Mouse (Mus musculus) MEL (cell line): ENCODE results near the gene Uncx. TPM values are rescaled to one million over a fixed set of nuclear protein-coding genes. Genes with fewer than 3 reads are reported as not detected.

ENCODE experiments used
- DNase-seq: peaks from one replicate; pipeline ENCODE4 v3.0.0; 2011; ENCODE audit warnings: low read depth, low spot score
- H3K27ac ChIP-seq: 2 replicates; pipeline ENCODE4 v1.5.1; 2012; ENCODE audit warnings: low read depth, mild to moderate bottlenecking, control low read depth, low read length, moderate library complexity; ENCODE audit not compliant: control insufficient read depth
- H3K27me3 ChIP-seq, 2 experiments: fragments of 150-350 bp in 1 of 2; sonication (generic) in 1 of 2; 2 replicates each; pipeline ENCODE4 v1.6.1; 2012; ENCODE audit warnings: low read length in 2 of 2, mild to moderate bottlenecking in 2 of 2, improper control_type of control experiment in 1 of 2, moderate library complexity in 1 of 2; ENCODE audit not compliant: insufficient read depth in 2 of 2, control insufficient read depth in 1 of 2
- H3K36me3 ChIP-seq, 2 experiments: 2 replicates each; pipeline ENCODE4 v1.6.1; 2012 to 2014; ENCODE audit warnings: low read length in 2 of 2, improper control_type of control experiment in 1 of 2, inconsistent platforms in 1 of 2, mild to moderate bottlenecking in 1 of 2; ENCODE audit not compliant: insufficient read depth in 2 of 2, control insufficient read depth in 1 of 2
- H3K4me1 ChIP-seq, 2 experiments: fragments of 150-350 bp in 1 of 2; sonication (generic) in 1 of 2; 2 replicates each; pipeline ENCODE4 v1.6.1; 2012; ENCODE audit warnings: low read length in 2 of 2, improper control_type of control experiment in 1 of 2, mild to moderate bottlenecking in 1 of 2; ENCODE audit not compliant: insufficient read depth in 2 of 2, control insufficient read depth in 1 of 2
- H3K4me3 ChIP-seq, 2 experiments: fragments of 150-350 bp in 1 of 2; sonication (generic) in 1 of 2; 2 replicates each; pipeline ENCODE4 v1.5.1; 2012; ENCODE audit warnings: low read depth in 2 of 2, low read length in 2 of 2, mild to moderate bottlenecking in 2 of 2, moderate library complexity in 2 of 2, control low read depth in 1 of 2, improper control_type of control experiment in 1 of 2; ENCODE audit not compliant: control insufficient read depth in 1 of 2, insufficient read depth in 1 of 2
- H3K79me2 ChIP-seq: 2 replicates; pipeline ENCODE4 v1.6.1; 2012; ENCODE audit warnings: mild to moderate bottlenecking, low read length, moderate library complexity; ENCODE audit not compliant: control insufficient read depth, poor library complexity, insufficient read depth
- H3K9ac ChIP-seq: 2 replicates; pipeline ENCODE4 v1.6.1; 2012; ENCODE audit warnings: low read depth, mild to moderate bottlenecking, control low read depth, low read length, moderate library complexity; ENCODE audit not compliant: control insufficient read depth, poor library complexity, severe bottlenecking
- H3K9me3 ChIP-seq: fragments of 150-350 bp; sonication (generic); replicated peaks from 2 replicates; pipeline ENCODE4 v1.6.1; 2012; ENCODE audit warnings: mild to moderate bottlenecking, low read length, improper control_type of control experiment, moderate library complexity; ENCODE audit not compliant: insufficient read depth
- BHLHE40 ChIP-seq: IDR thresholded peaks from 2 replicates; pipeline ENCODE4 v1.6.1; 2012; ENCODE audit warnings: low read depth, mild to moderate bottlenecking, inconsistent platforms, low read length, improper control_type of control experiment, borderline replicate concordance
- CTCF ChIP-seq, 3 experiments: IDR thresholded peaks in 2 of 3; conservative IDR thresholded peaks in 1 of 3; 2 replicates each; pipeline ENCODE4 v1.5.1; 2011 to 2012; ENCODE audit warnings: low read length in 3 of 3, low read depth in 2 of 3, mild to moderate bottlenecking in 2 of 3, improper control_type of control experiment in 1 of 3, inconsistent platforms in 1 of 3, mixed read lengths in 1 of 3, moderate library complexity in 1 of 3; ENCODE audit not compliant: control insufficient read depth in 1 of 3, insufficient read depth in 1 of 3, poor library complexity in 1 of 3, severe bottlenecking in 1 of 3
- E2F4 ChIP-seq: IDR thresholded peaks from 2 replicates; pipeline ENCODE4 v1.6.1; 2011; ENCODE audit warnings: low read depth, low read length, improper control_type of control experiment, borderline replicate concordance
- EP300 ChIP-seq, 2 experiments: IDR thresholded peaks; 2 replicates each; pipeline ENCODE4 v1.6.1; 2011; ENCODE audit warnings: improper control_type of control experiment in 2 of 2, low read length in 2 of 2, low read depth in 1 of 2, mild to moderate bottlenecking in 1 of 2
- GATA1 ChIP-seq: IDR thresholded peaks from 2 replicates; pipeline ENCODE4 v1.6.1; 2011; ENCODE audit warnings: low read depth, low read length, improper control_type of control experiment
- MAFK ChIP-seq: IDR thresholded peaks from 2 replicates; pipeline ENCODE4 v1.6.1; 2011; ENCODE audit warnings: low read depth, mild to moderate bottlenecking, low read length, improper control_type of control experiment, borderline replicate concordance
- MAX ChIP-seq: IDR thresholded peaks from 2 replicates; pipeline ENCODE4 v1.6.1; 2011; ENCODE audit warnings: low read length, improper control_type of control experiment
- MAZ ChIP-seq: IDR thresholded peaks from 2 replicates; pipeline ENCODE4 v1.6.1; 2012; ENCODE audit warnings: low read depth, mild to moderate bottlenecking, inconsistent platforms, low read length, improper control_type of control experiment
- MXI1 ChIP-seq: IDR thresholded peaks from 2 replicates; pipeline ENCODE4 v1.6.1; 2011; ENCODE audit warnings: mild to moderate bottlenecking, low read depth, low read length, improper control_type of control experiment
- MYB ChIP-seq: IDR thresholded peaks from 2 replicates; pipeline ENCODE4 v1.6.1; 2011; ENCODE audit warnings: mild to moderate bottlenecking, low read depth, low read length, improper control_type of control experiment
- NRF1 ChIP-seq: IDR thresholded peaks from 2 replicates; pipeline ENCODE4 v1.6.1; 2014; ENCODE audit warnings: low read depth, mild to moderate bottlenecking, inconsistent platforms, low read length, improper control_type of control experiment, moderate library complexity; ENCODE audit not compliant: poor library complexity, insufficient read depth, severe bottlenecking
- POLR2AphosphoS2 ChIP-seq: IDR thresholded peaks from 2 replicates; pipeline ENCODE4 v1.6.1; 2011; ENCODE audit warnings: low read length, improper control_type of control experiment
- RCOR1 ChIP-seq: IDR thresholded peaks from 2 replicates; pipeline ENCODE4 v1.6.1; 2012; ENCODE audit warnings: low read depth, mild to moderate bottlenecking, inconsistent platforms, low read length, improper control_type of control experiment
- SMC3 ChIP-seq: IDR thresholded peaks from 2 replicates; pipeline ENCODE4 v1.6.1; 2011; ENCODE audit warnings: low read depth, low read length, improper control_type of control experiment
- TAL1 ChIP-seq: IDR thresholded peaks from 2 replicates; pipeline ENCODE4 v1.6.1; 2012; ENCODE audit warnings: mild to moderate bottlenecking, inconsistent platforms, low read length, moderate library complexity, mixed read lengths
- TBP ChIP-seq: IDR thresholded peaks from 2 replicates; pipeline ENCODE4 v1.8.0; 2011; ENCODE audit warnings: low read depth, low read length, improper control_type of control experiment
- TCF12 ChIP-seq: IDR thresholded peaks from 2 replicates; pipeline ENCODE4 v1.6.1; 2014; ENCODE audit warnings: low read depth, mild to moderate bottlenecking, inconsistent platforms, low read length, improper control_type of control experiment, moderate library complexity
- UBTF ChIP-seq: IDR thresholded peaks from 2 replicates; pipeline ENCODE4 v1.6.1; 2012; ENCODE audit warnings: low read depth, mild to moderate bottlenecking, inconsistent platforms, low read length, improper control_type of control experiment, moderate library complexity, borderline replicate concordance; ENCODE audit not compliant: insufficient read depth
- USF1 ChIP-seq: IDR thresholded peaks from 2 replicates; pipeline ENCODE4 v1.6.1; 2014; ENCODE audit warnings: low read depth, mild to moderate bottlenecking, inconsistent platforms, low read length, improper control_type of control experiment, moderate library complexity
- ZC3H11A ChIP-seq: IDR thresholded peaks from 2 replicates; pipeline ENCODE4 v1.6.1; 2012; ENCODE audit warnings: low read depth, mild to moderate bottlenecking, inconsistent platforms, low read length, improper control_type of control experiment
- ZKSCAN1 ChIP-seq: IDR thresholded peaks from 2 replicates; pipeline ENCODE4 v1.6.1; 2012; ENCODE audit warnings: low read depth, mild to moderate bottlenecking, inconsistent platforms, low read length, improper control_type of control experiment, moderate library complexity
- ZMIZ1 ChIP-seq: IDR thresholded peaks from 2 replicates; pipeline ENCODE4 v1.6.1; 2012; ENCODE audit warnings: low read depth, mild to moderate bottlenecking, inconsistent platforms, low read length, improper control_type of control experiment, moderate library complexity
- ZNF384 ChIP-seq: IDR thresholded peaks from 2 replicates; pipeline ENCODE4 v1.6.1; 2012; ENCODE audit warnings: low read depth, mild to moderate bottlenecking, inconsistent platforms, low read length, improper control_type of control experiment
- polyA plus RNA-seq, 2 experiments: library from polyadenylated mRNA; stranded (reverse) in 1 of 2; unstranded in 1 of 2; fragments of >175 nt in 1 of 2; fragments of >200 nt in 1 of 2; gene quantifications; 2 replicates each; pipeline versions ENCODE4 v1.2.1 to v1.2.4; 2012; ENCODE audit warnings: low replicate concordance in 2 of 2, low read depth in 1 of 2; ENCODE audit not compliant: insufficient read length in 2 of 2, insufficient read depth in 1 of 2, missing spikeins in 1 of 2
- total RNA-seq: library from RNA; depleted of rRNA; stranded (reverse); fragments of 300-350 nt; gene quantifications from 2 replicates; pipeline ENCODE4 v1.2.3, GENCODE M21; 2012

Uncx gene
- total and polyA plus RNA-seq, 3 experiments: not detected

GRCm38 (mm10) chr5:139543650-139544270, 466 bp downstream of the Uncx start:
- Histone ChIP-seq H3K4me1 (no peaks in the 10 kb centered on the region), H3K4me3 (no peak overlapping the region), H3K36me3 (no peaks in the 10 kb centered on the region), H3K27ac (no peak overlapping the region), H3K27me3 (no peaks in the 10 kb centered on the region), H3K9me3 (no peaks in the 10 kb centered on the region), H3K9ac (no peak overlapping the region)
- DNase-seq: no peak
- TF ChIP-seq TCF12: no peak
- TF ChIP-seq ZNF384: no peak
- TF ChIP-seq BHLHE40: no peak
- no peak for TF ChIP-seq MAZ
- TF ChIP-seq EP300 (IDR thresholded peaks at IDR 0.05; ENCODE audit: low read depth in 1 of 2, low read length in 2 of 2): no peak
- TF ChIP-seq CTCF (IDR thresholded peaks at IDR 0.05 in 2 of 3, conservative IDR thresholded peaks at IDR 0.05 in 1 of 3; ENCODE audit: control insufficient read depth in 1 of 3, insufficient read depth in 1 of 3, low read depth in 2 of 3, low read length in 3 of 3, poor library complexity in 1 of 3, severe bottlenecking in 1 of 3): no peak
- TF ChIP-seq E2F4: no peak
- TF ChIP-seq, all 39 proteins: peak for 0
- H3K79me2 ChIP-seq: no peaks in the 10 kb centered on the region

GRCm38 (mm10) chr5:139544271-139545135, 1.2 kb downstream of the Uncx start:
- Histone ChIP-seq H3K36me3 (no peaks in the 10 kb centered on the region), H3K9ac (no peak overlapping the region), H3K79me2 (no peaks in the 10 kb centered on the region), H3K27me3 (no peaks in the 10 kb centered on the region), H3K4me1 (no peaks in the 10 kb centered on the region), H3K4me3 (no peak overlapping the region), H3K9me3 (no peaks in the 10 kb centered on the region), H3K27ac (no peak overlapping the region)
- no peak for DNase-seq
- TF ChIP-seq ZNF384: no peak

GRCm38 (mm10) chr5:139545221-139545620, 1.9 kb downstream of the Uncx start:
- no peaks in the 10 kb centered on the region for H3K4me1 ChIP-seq
- no peaks in the 10 kb centered on the region for H3K79me2 ChIP-seq
- H3K27ac ChIP-seq: no peak overlapping the region
- TF ChIP-seq ZKSCAN1 (no peak), UBTF (no peak), GATA1 (no peak), SMC3 (no peak), ZMIZ1 (no peak), USF1 (no peak), TBP (no peak), NRF1 (no peak), CTCF (IDR thresholded peaks at IDR 0.05 in 2 of 3, conservative IDR thresholded peaks at IDR 0.05 in 1 of 3; ENCODE audit: control insufficient read depth in 1 of 3, insufficient read depth in 1 of 3, low read depth in 2 of 3, low read length in 3 of 3, poor library complexity in 1 of 3, severe bottlenecking in 1 of 3) (no peak), POLR2AphosphoS2 (no peak), MAX (no peak), MXI1 (no peak), TAL1 (no peak), ZC3H11A (no peak), RCOR1 (no peak), MYB (no peak), MAFK (no peak)
- H3K36me3 ChIP-seq: no peaks in the 10 kb centered on the region
- no peak overlapping the region for H3K9ac ChIP-seq
- H3K9me3 ChIP-seq: no peaks in the 10 kb centered on the region
- DNase-seq: no peak
- H3K27me3 ChIP-seq: no peaks in the 10 kb centered on the region
- H3K4me3 ChIP-seq: no peak overlapping the region
